Mouse (Mus musculus): ENCODE data around the gene Olfr527. TPM values are rescaled to one million over a fixed set of nuclear protein-coding genes. Genes with fewer than 3 reads are reported as not detected.

Gene Olfr527
- polyA plus RNA-seq (2017; shearing (Covaris generic)) = not detected

DNA sequence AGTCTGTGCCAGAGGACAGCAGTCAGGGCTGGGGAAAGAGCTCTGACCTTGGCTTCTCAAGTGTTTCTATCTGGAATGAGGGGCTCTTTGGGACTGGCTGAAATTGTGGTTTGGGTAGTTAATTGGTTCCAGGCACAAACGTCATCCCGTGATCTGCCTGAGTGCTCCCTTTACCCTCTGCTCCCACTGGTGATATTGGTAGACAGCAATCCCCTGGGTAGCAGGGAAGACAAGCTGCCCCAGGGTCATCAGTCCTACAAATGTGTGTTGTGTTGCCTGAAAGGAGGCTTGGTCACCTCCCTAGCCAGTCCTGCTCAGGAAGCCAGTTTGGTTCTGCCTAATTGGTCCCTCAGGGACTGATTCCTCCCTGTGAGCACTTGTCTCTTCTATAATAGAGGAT, at the start of gene Olfr527:
Olfr527 (plus strand) TSS at position 301 of the 400 bp plus-strand sequence.

DNA sequence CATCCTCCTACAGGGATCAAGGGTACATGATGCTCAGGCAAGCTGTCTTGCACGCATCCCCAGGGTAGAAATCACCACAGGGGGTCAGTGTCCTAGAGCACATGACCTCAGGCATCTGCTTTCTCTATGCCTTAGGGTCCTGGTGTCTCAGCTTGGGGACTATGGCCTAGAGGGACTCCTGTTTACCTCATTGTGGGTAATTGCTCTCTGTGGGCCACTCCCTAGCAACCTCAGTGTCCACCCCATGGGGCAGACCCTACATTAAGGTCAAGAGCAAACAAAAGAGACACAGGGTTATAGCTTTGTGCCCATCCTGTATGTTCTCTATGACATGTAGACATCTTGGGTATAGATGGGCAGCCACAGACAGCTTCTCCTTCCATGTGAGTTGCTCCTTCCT, 13.3 kb upstream of the Olfr527 start, which contains the start of gene Olfr525:
Olfr525 (plus strand) TSS at position 301 of the 400 bp plus-strand sequence.

DNA sequence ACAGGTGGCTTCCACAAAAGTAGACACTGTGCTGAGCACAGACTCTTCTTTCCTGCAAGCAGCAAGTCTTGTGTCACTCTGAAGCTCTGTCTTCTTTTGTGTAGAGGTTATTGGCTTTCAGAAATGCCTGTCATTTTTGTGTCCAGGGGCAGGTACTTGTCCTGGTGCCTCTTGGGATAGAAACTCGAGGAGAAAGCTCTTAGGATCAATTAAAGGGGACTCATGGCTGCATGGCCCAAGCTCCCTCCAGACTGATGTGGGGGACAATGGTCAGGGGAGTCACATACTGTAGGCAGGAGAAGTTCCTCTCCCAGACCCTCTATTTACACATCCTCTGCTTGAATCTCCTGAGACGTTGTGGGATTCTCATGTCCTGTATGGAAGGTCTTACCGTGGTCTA, 27.8 kb downstream of the Olfr527 start, which contains the start of gene Olfr60:
Olfr60 (minus strand) TSS at position 101 of the 400 bp plus-strand sequence.

DNA sequence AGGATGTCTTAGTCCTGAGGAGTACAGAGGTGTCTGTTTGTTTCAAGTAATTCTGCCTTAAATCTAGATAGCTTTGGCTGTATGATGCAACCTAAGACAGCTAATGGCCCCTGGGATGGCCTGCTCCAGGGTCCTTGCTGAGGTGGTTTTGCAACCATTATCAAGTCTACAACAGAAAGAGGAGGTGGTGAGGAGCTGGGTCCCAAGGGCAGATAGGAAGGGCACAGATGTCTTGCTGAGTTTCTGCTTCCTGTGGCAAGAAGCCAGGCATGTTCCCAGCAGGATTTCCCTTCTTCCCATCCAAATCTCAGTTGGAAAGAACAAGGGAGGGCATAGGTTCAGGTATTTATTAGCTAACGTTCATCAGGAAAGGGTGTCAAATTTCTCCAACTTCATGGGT, 42.4 kb downstream of the Olfr527 start, which contains the start of gene Olfr530:
Olfr530 (minus strand) TSS at position 101 of the 400 bp plus-strand sequence.

Other genes with a start within 250 kb of the Olfr527 start
- not detected for gene Prap1, start 240.6 kb upstream of the Olfr527 start, polyA plus RNA-seq (2017; shearing (Covaris generic))
- gene Fuom, start 231.6 kb upstream of the Olfr527 start, polyA plus RNA-seq (2017; shearing (Covaris generic)) = 10 to 100 TPM; 13.4 to 15.1 TPM
- gene Paox, start 218.2 kb upstream of the Olfr527 start, polyA plus RNA-seq (2017; shearing (Covaris generic)) = 1 to 10 TPM; 5.1 to 9.2 TPM
- gene Echs1, start 217.5 kb upstream of the Olfr527 start, polyA plus RNA-seq (2017; shearing (Covaris generic)) = 10 to 100 TPM; 54.2 to 70.6 TPM
- 10 to 100 TPM; 21.0 to 44.0 TPM for gene Mtg1, start 196.5 kb upstream of the Olfr527 start, polyA plus RNA-seq (2017; shearing (Covaris generic))
- gene Sprn, start 179.1 kb upstream of the Olfr527 start, polyA plus RNA-seq (2017; shearing (Covaris generic)) = not detected
- gene Olfr522, start 169.3 kb upstream of the Olfr527 start, polyA plus RNA-seq (2017; shearing (Covaris generic)) = not detected
- gene Olfr523, start 160.8 kb upstream of the Olfr527 start, polyA plus RNA-seq (2017; shearing (Covaris generic)) = not detected
- gene Olfr524, start 128.1 kb upstream of the Olfr527 start, polyA plus RNA-seq (2017; shearing (Covaris generic)) = under 1 TPM in 1 of 2 experiments, not detected in 1; 0.18 TPM
- under 1 TPM in 1 of 2 experiments, not detected in 1; 0.29 TPM for gene Cd163l1, start 115.8 kb upstream of the Olfr527 start, polyA plus RNA-seq (2017; shearing (Covaris generic))
- gene 5830411N06Rik, start 86.7 kb upstream of the Olfr527 start, polyA plus RNA-seq (2017; shearing (Covaris generic)) = 1 to 10 TPM in 1 of 2 experiments, not detected in 1; 1.1 TPM
- under 1 TPM in 1 of 2 experiments, not detected in 1; 0.10 TPM for gene Olfr525, start 13.2 kb upstream of the Olfr527 start, polyA plus RNA-seq (2017; shearing (Covaris generic))
- gene Olfr60, start 27.7 kb downstream of the Olfr527 start, polyA plus RNA-seq (2017; shearing (Covaris generic)) = under 1 TPM in 1 of 2 experiments, not detected in 1; 0.21 TPM
- under 1 TPM in 1 of 2 experiments, not detected in 1; 0.54 TPM for gene Olfr530, start 42.3 kb downstream of the Olfr527 start, polyA plus RNA-seq (2017; shearing (Covaris generic))
- gene Olfr531, start 68.9 kb downstream of the Olfr527 start, polyA plus RNA-seq (2017; shearing (Covaris generic)) = under 1 TPM in 1 of 2 experiments, not detected in 1; 0.14 TPM
- gene Olfr532, start 87.6 kb downstream of the Olfr527 start, polyA plus RNA-seq (2017; shearing (Covaris generic)) = not detected
- under 1 TPM in 1 of 2 experiments, not detected in 1; 0.23 TPM for gene Olfr533, start 129.4 kb downstream of the Olfr527 start, polyA plus RNA-seq (2017; shearing (Covaris generic))
- not detected for gene Olfr535, start 150.2 kb downstream of the Olfr527 start, polyA plus RNA-seq (2017; shearing (Covaris generic))
- gene Olfr536, start 173.4 kb downstream of the Olfr527 start, polyA plus RNA-seq (2017; shearing (Covaris generic)) = not detected
- gene Olfr538, start 233.9 kb downstream of the Olfr527 start, polyA plus RNA-seq (2017; shearing (Covaris generic)) = not detected

Data from activated CD4-positive, CD25-positive, alpha-beta regulatory T cell (primary cell).